Mouse (Mus musculus) ES-Bruce4 (cell line): ENCODE data around the gene Rnf11.

ENCODE experiments used
- CTCF ChIP-seq: IDR thresholded peaks from one replicate; pipeline ENCODE4 v1.8.1; 2011; ENCODE audit warnings: low read depth, low read length
- EP300 ChIP-seq: IDR thresholded peaks from 2 replicates; pipeline ENCODE4 v1.6.1; 2011; ENCODE audit warnings: low read depth, low read length; ENCODE audit not compliant: insufficient read depth
- POLR2A ChIP-seq: IDR thresholded peaks from one replicate; pipeline ENCODE4 v1.8.1; 2011; ENCODE audit warnings: low read length; ENCODE audit not compliant: insufficient read depth

DNA sequence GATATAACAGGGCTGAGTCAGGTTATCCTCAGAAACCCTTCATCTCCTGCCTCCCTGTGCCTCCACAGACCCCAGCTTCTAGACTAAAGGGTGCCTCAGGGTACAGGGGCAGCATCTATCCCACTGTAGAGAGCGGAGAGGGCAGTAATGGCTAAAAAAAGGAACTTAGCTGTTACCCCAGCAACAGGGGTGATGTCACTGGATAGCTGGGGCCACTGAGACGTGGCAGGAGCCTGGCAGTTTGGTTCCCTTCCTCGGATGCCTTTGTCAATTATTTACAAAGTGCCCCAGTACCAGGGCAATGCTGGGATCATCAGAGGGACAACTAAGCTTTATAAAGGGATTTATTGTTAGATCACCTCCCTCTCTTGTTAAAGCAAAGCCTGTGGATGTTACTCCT is 65.5 kb downstream of the Rnf11 start:
- no peak for TF ChIP-seq CTCF
- no peak for TF ChIP-seq POLR2A
- no peak for TF ChIP-seq EP300
